Mouse (Mus musculus) urinary bladder, postnatal 36 days (tissue): ENCODE results near the gene Dnajb5.

Experiments used
- DNase-seq, 2 experiments: peaks; one replicate each; pipeline ENCODE4 v3.0.0; 2022; ENCODE audit warnings: low spot score in 2 of 2, mixed read lengths in 1 of 2

The Dnajb5 gene

DNA sequence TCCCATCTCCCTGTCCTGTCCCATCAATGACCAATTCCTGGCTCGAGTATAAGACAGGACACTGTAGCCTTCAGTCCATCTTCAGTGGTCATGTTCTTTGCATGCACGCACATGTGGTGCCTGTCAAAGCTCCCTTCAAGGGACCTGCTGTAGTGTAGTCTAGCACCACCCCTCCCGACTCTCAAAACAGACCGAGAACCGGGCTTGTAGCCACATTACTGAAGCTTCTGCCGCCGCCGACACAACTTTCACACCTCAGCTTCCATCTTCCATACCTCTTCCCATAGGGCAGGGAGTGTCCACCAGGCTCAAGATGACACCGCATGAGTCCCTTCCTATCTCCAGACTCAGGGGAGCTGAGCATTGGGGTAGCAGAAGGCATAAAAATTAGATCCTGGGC, 5.4 kb upstream of the Dnajb5 start:
- no peak for DNase-seq

- no peak for DNase-seq
Measured at GRCm38 (mm10) chr4:42945043-42945442, 4.6 kb upstream of the Dnajb5 start.

GRCm38 (mm10) chr4:42945445-42945844, 4.2 kb upstream of the Dnajb5 start:
- no peak for DNase-seq

DNA sequence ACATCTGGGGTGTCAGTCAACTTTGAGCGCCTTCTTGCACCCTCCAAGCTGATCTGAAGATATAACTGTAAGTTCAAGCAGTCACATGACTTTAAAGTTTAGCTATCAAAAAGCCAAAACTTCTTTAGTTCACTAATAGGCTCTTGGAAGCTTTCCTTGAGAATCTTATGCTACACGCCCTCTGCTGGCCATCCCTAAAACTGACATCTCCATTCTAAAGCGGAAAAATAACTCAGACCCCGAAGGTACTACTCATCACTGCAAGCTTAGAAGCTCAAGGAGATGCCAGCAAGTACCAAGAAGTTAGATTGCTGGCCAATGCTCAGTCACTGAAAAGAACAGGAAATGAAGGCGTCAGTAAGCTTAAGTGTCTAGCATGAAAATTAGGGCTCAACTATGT, 3.7 kb upstream of the Dnajb5 start:
- DNase-seq, result peak in 1 of 2 experiments; percentile 41

DNA sequence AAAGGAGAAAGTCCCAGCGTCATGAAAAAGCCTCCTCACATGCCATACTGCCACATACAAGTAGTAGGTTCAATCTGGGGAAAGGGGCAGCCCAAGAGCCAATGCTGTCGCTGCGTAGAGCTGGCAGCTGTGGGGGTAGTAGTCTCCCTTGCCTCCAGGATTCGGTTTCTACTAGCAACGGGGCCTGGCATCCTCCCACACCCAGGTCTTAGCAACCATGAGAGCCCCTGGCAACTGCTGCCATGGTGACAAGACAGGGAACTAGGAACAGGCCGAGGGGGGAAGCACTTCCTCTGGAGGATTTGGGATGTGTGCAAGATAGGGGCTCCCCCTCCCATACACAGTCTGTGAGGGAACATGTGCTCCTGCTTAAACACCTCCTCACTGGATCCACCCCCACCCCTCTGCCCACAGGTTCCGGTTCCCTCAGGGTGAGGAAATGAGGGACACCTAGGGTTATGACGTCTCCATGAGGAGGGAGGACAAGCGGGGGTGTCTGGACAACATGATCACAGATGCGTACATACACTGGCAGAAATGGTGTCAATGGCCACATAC, 2.8 kb upstream of the Dnajb5 start:
- no peak for DNase-seq

- DNase-seq, result no peak
Measured at GRCm38 (mm10) chr4:42948527-42948926, 1.1 kb upstream of the Dnajb5 start.

DNA sequence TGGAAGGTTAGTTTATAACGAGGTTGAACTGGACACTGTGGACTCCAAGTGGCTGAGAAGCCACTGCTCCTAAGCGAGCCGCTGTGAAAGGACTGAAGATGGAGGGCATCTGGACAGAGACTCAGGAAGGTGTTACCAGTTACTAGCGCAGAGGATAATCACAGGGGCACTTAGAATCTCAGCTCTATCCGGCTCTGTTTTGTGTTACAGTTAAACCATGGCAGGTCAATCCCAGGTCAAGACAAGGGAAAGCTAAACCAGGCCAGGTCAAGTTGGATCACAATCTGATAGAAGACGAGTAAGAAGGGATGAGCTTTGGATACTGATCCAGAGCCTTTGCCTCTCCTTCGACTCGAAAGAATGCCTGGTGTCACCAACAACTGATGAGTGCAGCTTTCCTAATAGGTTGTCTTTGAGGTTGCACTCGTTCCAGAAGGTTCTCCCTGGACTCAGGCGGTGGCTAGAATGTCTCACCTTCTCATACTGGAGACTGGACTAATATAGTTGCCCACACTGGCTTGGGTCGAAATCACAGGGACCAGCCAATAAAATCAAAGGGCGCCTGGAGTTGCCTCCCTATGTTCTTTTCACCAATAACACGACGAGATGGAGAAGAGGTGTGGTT, 451 bp upstream of the Dnajb5 start:
- no peak for DNase-seq

DNA sequence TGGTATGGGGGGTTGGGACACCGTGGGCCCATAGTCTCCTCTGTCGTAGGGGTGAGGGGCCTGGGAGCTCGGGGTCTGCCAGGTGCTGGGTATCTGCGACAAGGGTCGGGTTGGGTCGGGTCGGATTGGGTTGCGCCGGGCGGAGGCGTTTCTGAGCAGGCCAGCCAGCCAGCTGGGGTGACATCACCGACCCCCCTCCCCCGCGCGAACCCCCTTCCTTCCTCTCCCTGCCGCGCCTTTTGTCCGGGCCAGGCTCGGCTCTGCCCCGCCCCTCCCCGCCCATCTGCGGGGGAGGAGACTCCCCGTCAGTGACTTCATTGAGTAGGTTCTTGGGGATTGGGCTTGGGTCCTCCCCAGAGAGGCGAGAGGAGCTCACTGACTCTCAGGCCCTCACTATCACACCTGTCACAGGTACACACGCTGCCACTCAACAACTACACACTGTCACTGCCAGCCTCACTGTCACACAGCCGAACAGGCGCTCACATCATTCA, 498 bp downstream of the Dnajb5 start:
- peak; percentile 78 to 81 for DNase-seq

- no peak for DNase-seq
Measured at GRCm38 (mm10) chr4:42951206-42952195, 1.9 kb downstream of the Dnajb5 start.

DNA sequence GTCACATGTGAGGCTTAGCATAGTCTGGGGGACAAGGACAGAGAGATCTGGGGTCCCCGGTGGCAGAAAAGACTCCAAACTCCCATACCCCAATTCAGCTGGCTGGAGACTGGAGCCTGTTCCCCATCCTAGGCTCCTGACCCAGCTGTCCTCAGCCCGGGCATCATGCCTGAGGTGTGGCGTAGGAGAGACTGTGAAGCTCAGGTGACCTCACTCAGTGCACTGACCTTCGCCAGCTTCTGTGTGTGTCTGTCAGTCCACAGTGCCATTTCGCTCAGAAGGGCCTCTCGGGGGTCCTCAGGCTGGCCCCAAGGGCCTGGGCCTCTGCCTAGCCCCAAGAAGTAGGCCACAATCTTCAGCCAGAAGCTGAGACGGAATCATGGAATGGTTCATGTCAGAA, 2.9 kb downstream of the Dnajb5 start:
- DNase-seq, result no peak

DNA sequence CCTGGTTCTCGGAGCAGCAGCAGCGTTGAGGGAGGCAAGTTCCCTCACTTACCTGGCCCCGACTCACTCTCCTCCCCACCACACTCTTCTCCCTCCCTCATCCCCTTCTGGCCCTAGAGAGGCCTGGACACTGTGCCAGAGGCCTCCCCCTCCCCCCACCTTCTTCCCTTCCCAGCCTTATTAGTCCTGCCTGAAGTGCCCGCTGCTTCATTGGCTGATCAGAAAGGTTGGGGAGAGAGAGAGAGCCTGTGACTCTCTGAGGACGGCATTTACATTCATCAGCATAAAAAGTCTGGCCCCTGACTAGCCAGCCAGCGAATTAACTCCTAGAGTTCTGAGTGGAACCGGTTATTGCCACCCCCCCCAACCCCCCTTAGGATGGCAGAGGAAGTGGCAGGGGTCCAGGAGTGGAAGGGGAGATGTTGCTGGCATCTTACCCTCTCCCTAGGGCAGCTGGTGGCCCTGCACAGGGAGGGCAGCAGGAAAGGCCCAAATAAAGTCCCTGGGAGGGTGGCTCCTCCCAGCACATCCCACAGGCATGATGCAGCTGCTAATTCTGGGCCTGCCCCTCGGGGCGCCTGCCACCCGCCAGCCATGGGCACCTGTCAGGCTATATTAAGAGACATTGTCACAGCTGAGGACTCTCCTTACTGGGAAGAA, 4.0 kb downstream of the Dnajb5 start:
- DNase-seq, result no peak

DNA sequence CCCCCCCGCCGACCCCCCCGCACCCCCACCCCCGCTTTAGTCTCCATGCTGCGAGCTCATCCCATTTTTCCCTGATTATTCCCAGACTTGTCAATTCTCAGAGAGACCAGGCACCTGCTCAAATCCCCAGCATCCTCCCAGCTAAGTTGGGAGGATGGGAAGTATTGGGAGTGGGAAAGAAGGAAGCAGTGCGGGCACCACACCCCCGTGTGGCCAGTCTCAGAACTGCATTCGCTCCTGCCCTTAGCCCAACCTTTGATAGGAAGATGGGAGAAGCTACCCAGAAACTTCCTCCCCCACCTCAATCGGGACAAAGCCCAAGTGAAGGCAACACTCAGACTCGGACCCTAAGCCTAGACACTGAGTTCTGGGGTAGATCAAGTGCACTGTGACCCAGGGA, 4.7 kb downstream of the Dnajb5 start:
- peak; percentile 30 to 65 for DNase-seq

DNA sequence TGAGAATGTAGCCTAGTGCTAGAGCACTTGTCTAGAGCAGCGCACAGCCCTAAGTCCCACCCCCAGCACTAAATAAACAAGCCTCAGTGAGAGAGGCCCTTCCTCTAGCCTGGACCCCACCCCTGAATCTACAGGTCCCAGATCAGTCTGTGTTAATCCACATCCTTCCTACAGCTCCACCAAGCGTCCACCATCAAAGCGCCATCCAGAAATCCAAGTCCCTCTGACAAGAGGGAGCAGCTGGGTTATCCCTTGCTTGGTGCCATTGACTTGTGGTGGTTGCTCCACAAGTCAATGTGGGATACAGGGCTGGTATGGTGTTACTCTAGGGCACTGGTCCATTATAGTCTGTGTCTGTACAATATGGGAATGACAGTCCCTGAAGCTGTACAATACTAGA, 5.6 kb downstream of the Dnajb5 start:
- DNase-seq, result no peak

DNA sequence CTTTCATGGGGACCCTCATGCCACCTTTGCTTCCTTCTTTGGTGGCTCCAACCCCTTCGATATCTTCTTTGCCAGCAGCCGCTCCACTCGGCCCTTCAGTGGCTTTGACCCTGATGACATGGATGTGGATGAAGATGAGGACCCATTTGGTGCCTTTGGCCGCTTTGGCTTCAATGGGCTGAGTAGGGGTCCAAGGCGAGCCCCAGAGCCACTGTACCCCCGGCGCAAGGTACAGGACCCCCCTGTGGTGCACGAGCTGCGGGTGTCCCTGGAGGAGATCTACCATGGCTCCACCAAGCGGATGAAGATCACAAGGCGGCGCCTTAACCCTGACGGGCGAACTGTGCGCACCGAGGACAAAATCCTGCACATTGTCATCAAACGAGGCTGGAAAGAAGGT, 7.0 kb downstream of the Dnajb5 start:
- no peak for DNase-seq

GRCm38 (mm10) chr4:42957306-42957705, 7.7 kb downstream of the Dnajb5 start:
- no peak for DNase-seq

DNA sequence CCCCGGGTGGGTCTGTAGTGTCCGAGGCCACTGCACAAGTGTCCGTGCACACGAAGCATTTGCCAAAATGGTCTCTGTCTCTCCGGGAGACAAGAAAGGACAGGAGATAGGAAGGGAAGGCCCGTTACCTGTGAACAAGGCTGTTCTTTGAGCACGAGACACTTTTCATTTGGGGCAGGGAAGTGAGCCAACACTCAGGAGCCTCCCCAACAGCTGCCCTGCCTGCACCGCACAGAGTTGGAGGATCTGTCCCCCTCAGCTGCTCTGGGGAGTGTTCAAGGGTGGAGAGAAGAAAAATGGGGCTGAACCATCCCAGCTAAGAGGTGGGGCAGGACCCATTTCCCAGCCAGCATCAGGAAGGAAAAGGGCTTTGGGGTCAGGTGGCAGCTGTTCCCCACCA, 8.4 kb downstream of the Dnajb5 start:
- DNase-seq, result no peak

GRCm38 (mm10) chr4:42958942-42959341, 9.3 kb downstream of the Dnajb5 start:
- no peak for DNase-seq

- DNase-seq, result no peak
Measured at GRCm38 (mm10) chr4:42959382-42959781, 9.8 kb downstream of the Dnajb5 start.

GRCm38 (mm10) chr4:42961592-42961991, 12.0 kb downstream of the Dnajb5 start:
- peak; percentile 28 to 44 for DNase-seq

- no peak for DNase-seq
Measured at GRCm38 (mm10) chr4:42963480-42963879, 13.9 kb downstream of the Dnajb5 start.

- DNase-seq, result no peak
Measured at GRCm38 (mm10) chr4:42965039-42965719, 15.6 kb downstream of the Dnajb5 start.
